Mouse (Mus musculus): ENCODE data around the gene Efcc1. TPM values are rescaled to one million over a fixed set of nuclear protein-coding genes. Genes with fewer than 3 reads are reported as not detected.

The Efcc1 gene
- polyA plus RNA-seq, 1 experiment from 2014 or later: 2.2 TPM

DNA sequence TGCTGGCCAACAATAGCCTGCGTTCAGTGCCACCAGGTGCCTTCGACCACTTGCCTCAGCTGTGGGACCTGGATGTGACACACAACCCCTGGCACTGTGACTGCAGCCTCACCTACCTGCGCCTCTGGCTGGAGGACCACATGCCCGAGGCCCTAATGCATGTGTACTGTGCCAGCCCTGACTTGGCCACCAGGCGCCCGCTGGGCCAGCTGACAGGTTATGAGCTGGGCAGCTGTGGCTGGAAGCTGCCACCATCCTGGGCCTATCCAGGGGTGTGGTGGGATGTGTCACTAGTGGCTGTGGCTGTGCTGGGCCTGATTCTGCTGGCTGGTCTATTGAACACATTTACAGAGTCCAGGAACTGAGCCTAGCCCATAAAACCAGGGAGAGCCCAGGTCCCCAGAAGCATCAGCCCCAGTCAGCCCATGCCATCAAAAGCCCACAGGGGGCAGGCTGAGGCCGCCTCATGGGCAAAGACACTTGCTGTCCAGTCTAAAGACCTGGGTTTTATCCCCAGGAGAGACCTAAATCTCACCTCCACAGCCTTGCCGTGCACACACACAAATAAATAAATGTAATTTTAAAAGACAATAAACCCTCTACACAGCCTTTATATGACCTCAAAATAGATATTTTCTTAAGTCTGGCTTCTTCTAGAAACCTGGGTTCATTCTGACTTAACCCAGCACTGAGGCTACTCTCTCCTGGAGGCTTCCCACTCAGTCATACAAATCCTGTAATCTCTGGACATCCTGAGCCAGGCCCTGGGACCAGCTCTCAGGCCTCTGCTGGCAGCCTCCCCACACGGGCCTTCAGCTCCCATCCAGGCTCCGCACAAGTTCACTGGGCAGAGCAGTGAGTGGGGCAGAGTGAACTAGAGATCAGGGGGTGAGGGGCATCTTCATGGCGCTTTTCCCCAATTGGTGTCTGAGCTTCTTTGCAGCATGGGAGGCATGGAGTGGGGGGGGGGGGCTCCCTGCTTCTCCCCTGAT lies 48.8 kb downstream of the Efcc1 start:
- Histone ChIP-seq H3K9ac (no peak overlapping the region), H3K36me3 (no peaks in the 10 kb centered on the region), H3K4me3 (replicated peaks) (no peak overlapping the region), H3K27ac (replicated peaks) (no peak overlapping the region), H3K4me2 (replicated peaks) (no peak overlapping the region), H3K9me3 (replicated peaks) (no peaks in the 10 kb centered on the region), H3K27me3 (no peaks in the 10 kb centered on the region), H3K4me1 (no peaks in the 10 kb centered on the region)
- ATAC-seq (ENCODE audit: insufficient number of reproducible peaks, low FRiP score, low TSS enrichment, low read depth): no peak
- 81% methylated on average over 11 of the region's 11 CpGs for WGBS

- ATAC-seq (ENCODE audit: insufficient number of reproducible peaks, low FRiP score, low TSS enrichment, low read depth): no peak
- no peaks in the 10 kb centered on the region for H3K9me3 ChIP-seq (replicated peaks)
- H3K4me3 ChIP-seq (replicated peaks): no peak overlapping the region
- no peaks in the 10 kb centered on the region for H3K27me3 ChIP-seq
- no peak overlapping the region for H3K4me2 ChIP-seq (replicated peaks)
- H3K9ac ChIP-seq: no peak overlapping the region
- 77% methylated on average over 10 of the region's 10 CpGs for WGBS
- no peaks in the 10 kb centered on the region for H3K36me3 ChIP-seq
- no peaks in the 10 kb centered on the region for H3K4me1 ChIP-seq
- no peak overlapping the region for H3K27ac ChIP-seq (replicated peaks)
Observed at GRCm38 (mm10) chr6:87780546-87781301, 50.1 kb downstream of the Efcc1 start.

DNA sequence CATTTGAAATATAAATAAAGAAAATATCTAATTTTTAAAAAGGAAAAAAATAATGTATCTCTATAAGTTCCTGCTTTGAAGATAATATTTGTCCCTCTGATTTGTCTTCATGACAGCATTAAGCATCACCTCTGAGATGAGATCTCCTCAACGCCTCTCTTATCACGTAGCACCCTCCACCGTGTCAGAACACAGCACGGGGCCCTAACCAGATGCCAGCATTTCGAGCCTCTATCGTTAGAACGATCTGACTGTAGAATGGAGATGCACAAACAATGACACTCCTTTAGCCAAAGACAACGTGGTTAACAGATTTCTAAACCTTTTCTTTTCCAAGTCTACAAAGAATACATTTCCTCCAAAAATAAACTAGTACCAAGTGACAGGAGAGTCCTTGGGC lies 53.4 kb downstream of the Efcc1 start:
- no peak for ATAC-seq (ENCODE audit: insufficient number of reproducible peaks, low FRiP score, low TSS enrichment, low read depth)

GRCm38 (mm10) chr6:87786621-87787020 lies 56.0 kb downstream of the Efcc1 start:
- no peak for ATAC-seq (ENCODE audit: insufficient number of reproducible peaks, low FRiP score, low TSS enrichment, low read depth)
- no peak overlapping the region for H3K9ac ChIP-seq
- no peak overlapping the region for H3K4me3 ChIP-seq (replicated peaks)
- no peak overlapping the region for H3K27ac ChIP-seq (replicated peaks)
- H3K9me3 ChIP-seq (replicated peaks): no peaks in the 10 kb centered on the region
- no peaks in the 10 kb centered on the region for H3K27me3 ChIP-seq
- WGBS: 72% methylated on average over 5 of the region's 5 CpGs
- H3K36me3 ChIP-seq: peaks cover 4% of the 10 kb centered on the region; the same call in 1 of the 2 replicates
- H3K4me2 ChIP-seq (replicated peaks): no peak overlapping the region
- H3K4me1 ChIP-seq: 0 out of 2 replicates have a peak, but pooled peaks cover 12% of the 10 kb centered on the region

More for the DNA sequence above, 53.4 kb downstream of the Efcc1 start:
- no peak overlapping the region for H3K9ac ChIP-seq
- H3K27ac ChIP-seq (replicated peaks): no peak overlapping the region
- H3K4me1 ChIP-seq: 0 out of 2 replicates have a peak, but pooled peaks cover 6% of the 10 kb centered on the region
- H3K4me3 ChIP-seq (replicated peaks): no peak overlapping the region
- no peaks in the 10 kb centered on the region for H3K9me3 ChIP-seq (replicated peaks)
- no peaks in the 10 kb centered on the region for H3K36me3 ChIP-seq
- no peaks in the 10 kb centered on the region for H3K27me3 ChIP-seq
- no peak overlapping the region for H3K4me2 ChIP-seq (replicated peaks)
- WGBS: 79% methylated on average over 8 of the region's 8 CpGs

DNA sequence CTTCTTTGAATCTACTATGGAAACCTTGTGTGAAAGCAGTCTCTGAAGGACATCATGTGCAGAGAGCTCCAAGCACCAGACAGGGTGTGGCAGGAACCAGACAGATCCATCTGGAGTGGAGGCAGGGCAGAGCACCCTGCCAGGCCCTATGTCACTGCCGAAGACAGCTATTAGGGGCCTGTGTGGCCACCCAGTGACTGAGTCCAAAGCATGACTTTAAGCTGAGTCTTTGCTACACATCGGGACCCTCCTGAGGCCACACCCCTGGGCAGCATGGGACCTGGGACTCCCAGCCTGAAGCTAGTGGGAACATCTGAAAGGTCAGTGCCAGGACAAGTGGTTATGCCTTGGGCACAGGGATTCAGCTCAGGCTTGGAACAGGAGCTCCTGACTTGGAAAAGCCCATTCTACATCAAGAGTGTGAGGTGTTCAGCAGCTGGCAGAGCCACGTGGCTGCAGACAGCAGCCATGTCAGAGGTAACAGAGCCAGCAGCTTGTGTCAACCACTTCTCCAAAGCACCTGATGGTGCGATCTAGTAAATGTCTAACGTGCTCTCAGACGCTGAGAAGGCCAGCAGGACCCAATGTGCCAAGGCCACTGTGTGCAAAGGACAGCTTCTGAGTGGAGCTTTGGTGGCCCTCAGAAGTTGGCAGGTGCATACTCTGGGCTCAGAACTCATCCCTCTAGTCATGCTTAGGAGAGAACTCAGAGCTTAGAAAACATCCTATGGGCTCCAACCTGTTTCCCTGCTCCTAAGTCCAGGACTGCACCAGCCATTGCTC lies 56.6 kb downstream of the Efcc1 start:
- WGBS: 78% methylated on average over 6 of the region's 6 CpGs
- Histone ChIP-seq H3K27ac (replicated peaks) (no peak overlapping the region), H3K4me2 (replicated peaks) (no peak overlapping the region), H3K4me3 (replicated peaks) (no peak overlapping the region), H3K9ac (no peak overlapping the region), H3K36me3 (peaks cover 11% of the 10 kb centered on the region), H3K9me3 (replicated peaks) (no peaks in the 10 kb centered on the region), H3K4me1 (0 out of 2 replicates have a peak, but pooled peaks cover 12% of the 10 kb centered on the region), H3K27me3 (no peaks in the 10 kb centered on the region)
- no peak for ATAC-seq (ENCODE audit: insufficient number of reproducible peaks, low FRiP score, low TSS enrichment, low read depth)

GRCm38 (mm10) chr6:87788266-87788895 lies 57.7 kb downstream of the Efcc1 start:
- no peak for ATAC-seq (ENCODE audit: insufficient number of reproducible peaks, low FRiP score, low TSS enrichment, low read depth)
- WGBS: 88% methylated on average over 9 of the region's 9 CpGs

GRCm38 (mm10) chr6:87788896-87789587 lies 58.4 kb downstream of the Efcc1 start:
- Histone ChIP-seq H3K9me3 (replicated peaks) (no peaks in the 10 kb centered on the region), H3K4me1 (0 out of 2 replicates have a peak, but pooled peaks cover 12% of the 10 kb centered on the region), H3K36me3 (peaks cover 20% of the 10 kb centered on the region), H3K4me3 (replicated peaks) (no peak overlapping the region), H3K27ac (replicated peaks) (no peak overlapping the region), H3K27me3 (no peaks in the 10 kb centered on the region), H3K4me2 (replicated peaks) (no peak overlapping the region), H3K9ac (no peak overlapping the region)
- peak; percentile 22; the same call in 1 of the 2 replicates for ATAC-seq (ENCODE audit: insufficient number of reproducible peaks, low FRiP score, low TSS enrichment, low read depth)
- WGBS: 46% methylated on average over 5 of the region's 5 CpGs

More at GRCm38 (mm10) chr6:87788266-87788895, 57.7 kb downstream of the Efcc1 start:
- Histone ChIP-seq H3K9me3 (replicated peaks) (no peaks in the 10 kb centered on the region), H3K4me2 (replicated peaks) (no peak overlapping the region), H3K27me3 (no peaks in the 10 kb centered on the region), H3K27ac (replicated peaks) (no peak overlapping the region), H3K4me1 (0 out of 2 replicates have a peak, but pooled peaks cover 12% of the 10 kb centered on the region), H3K36me3 (peaks cover 20% of the 10 kb centered on the region), H3K9ac (no peak overlapping the region), H3K4me3 (replicated peaks) (no peak overlapping the region)

GRCm38 (mm10) chr6:87789791-87790190 lies 59.1 kb downstream of the Efcc1 start:
- no peak overlapping the region for H3K27ac ChIP-seq (replicated peaks)
- 0 out of 2 replicates have a peak, but pooled peaks cover 12% of the 10 kb centered on the region for H3K4me1 ChIP-seq
- no peak overlapping the region for H3K4me3 ChIP-seq (replicated peaks)
- H3K27me3 ChIP-seq: no peaks in the 10 kb centered on the region
- no peaks in the 10 kb centered on the region for H3K9me3 ChIP-seq (replicated peaks)
- no peak overlapping the region for H3K9ac ChIP-seq
- 81% methylated on average over 6 of the region's 6 CpGs for WGBS
- no peak for ATAC-seq (ENCODE audit: insufficient number of reproducible peaks, low FRiP score, low TSS enrichment, low read depth)
- H3K4me2 ChIP-seq (replicated peaks): no peak overlapping the region
- H3K36me3 ChIP-seq: peaks cover 20% of the 10 kb centered on the region

GRCm38 (mm10) chr6:87790779-87791480 lies 60.3 kb downstream of the Efcc1 start:
- H3K4me2 ChIP-seq (replicated peaks): no peak overlapping the region
- no peak overlapping the region for H3K4me3 ChIP-seq (replicated peaks)
- 0 out of 2 replicates have a peak, but pooled peaks cover 12% of the 10 kb centered on the region for H3K4me1 ChIP-seq
- H3K27ac ChIP-seq (replicated peaks): no peak overlapping the region
- WGBS: 71% methylated on average over 7 of the region's 7 CpGs
- peaks cover 20% of the 10 kb centered on the region for H3K36me3 ChIP-seq
- H3K9ac ChIP-seq: no peak overlapping the region
- no peaks in the 10 kb centered on the region for H3K27me3 ChIP-seq
- ATAC-seq (ENCODE audit: insufficient number of reproducible peaks, low FRiP score, low TSS enrichment, low read depth): no peak
- no peaks in the 10 kb centered on the region for H3K9me3 ChIP-seq (replicated peaks)
